In genomic region chr19:47247791-47248190, GRCm38 (mm10) we compare ENCODE assay signal across 15 mouse cellular contexts.
DNase-seq lines count a peak whose midpoint lies in the region; ATAC-seq and TF ChIP-seq lines count a peak whose summit lies in the region.
"Had no signal": no experiment of that assay in that cellular context is flagged by ENCODE, and none has a peak within 500 bp of the region (broad histone marks: within the 10 kb centered on the region; RNA-seq: fewer than 3 reads in every experiment).

No protein-coding gene starts in this region.

- H3K9ac ChIP-seq in intestine, embryonic 14.5 days (ENCODE audit: low read length): no peak overlapping the region
- peak overlapping the region; percentile 16; the same call in 1 of the 2 replicates for H3K9ac ChIP-seq in lung, embryonic 14.5 days
- H3K9ac ChIP-seq: limb, embryonic 13.5 days had no signal

- peak; percentile 28 for DNase-seq in cerebellum, adult 9-11 months
- DNase-seq in cerebellum, adult 9-10 months: no peak
- DNase-seq in intestine, embryonic 14.5 days (ENCODE audit: low spot score): peak; percentile 70
- peak; percentile 80 to 87 for DNase-seq in kidney, postnatal 25 days
- DNase-seq in lung, embryonic 14.5 days: peak; percentile 78
- DNase-seq in T-cell, adult 2 months (ENCODE audit: low spot score): no peak
- no peak for DNase-seq in gastrocnemius, postnatal 25 days
- DNase-seq: cerebellum, postnatal 25 days; gastrocnemius, postnatal 14 days; heart, postnatal 10 days had no signal

- no peak for TF ChIP-seq CTCF in lung, embryonic 14.5 days (IDR thresholded peaks at IDR 0.05; ENCODE audit: low read depth)

- peak overlapping the region; percentile 43; the same call in 1 of the 2 replicates for H3K27ac ChIP-seq in intestine, embryonic 14.5 days (ENCODE audit: low read depth)
- peak overlapping the region; percentile 36; the same call in 1 of the 2 replicates for H3K27ac ChIP-seq in lung, embryonic 14.5 days (ENCODE audit: low read depth)
- H3K27ac ChIP-seq: limb, embryonic 13.5 days had no signal

- H3K27me3 ChIP-seq in intestine, embryonic 14.5 days (replicated peaks; ENCODE audit: control insufficient read depth, insufficient read depth, low read length): peaks cover 13% of the 10 kb centered on the region
- peaks cover 18% of the 10 kb centered on the region for H3K27me3 ChIP-seq in lung, embryonic 14.5 days (ENCODE audit: insufficient read depth, low read length)

- H3K36me3 ChIP-seq in intestine, embryonic 14.5 days (ENCODE audit: control insufficient read depth, insufficient read depth, low read length): no peaks in the 10 kb centered on the region
- no peaks in the 10 kb centered on the region for H3K36me3 ChIP-seq in lung, embryonic 14.5 days (ENCODE audit: insufficient read depth)
- H3K36me3 ChIP-seq: G1E; limb, embryonic 13.5 days had no signal

- no peaks in the 10 kb centered on the region for H3K9me3 ChIP-seq in intestine, embryonic 14.5 days (ENCODE audit: control insufficient read depth, low read length)
- no peaks in the 10 kb centered on the region for H3K9me3 ChIP-seq in lung, embryonic 14.5 days (ENCODE audit: low read depth, low read length)
- H3K9me3 ChIP-seq: G1E; limb, embryonic 13.5 days had no signal

- H3K4me2 ChIP-seq in intestine, embryonic 14.5 days (ENCODE audit: low read length): peak overlapping the region; percentile 18; the same call in 1 of the 2 replicates
- no peak overlapping the region for H3K4me2 ChIP-seq in lung, embryonic 14.5 days
- H3K4me2 ChIP-seq: limb, embryonic 13.5 days had no signal

- H3K4me3 ChIP-seq in intestine, embryonic 14.5 days (ENCODE audit: low read depth, low read length): no peak overlapping the region
- no peak overlapping the region for H3K4me3 ChIP-seq in lung, embryonic 14.5 days (ENCODE audit: low read depth, low read length)
- H3K4me3 ChIP-seq: limb, embryonic 13.5 days had no signal

- peaks cover 25% of the 10 kb centered on the region for H3K4me1 ChIP-seq in intestine, embryonic 14.5 days (replicated peaks; ENCODE audit: control insufficient read depth, insufficient read depth, low read length)
- H3K4me1 ChIP-seq in lung, embryonic 14.5 days (ENCODE audit: insufficient read depth): peaks cover 7% of the 10 kb centered on the region

- WGBS in intestine, embryonic 14.5 days: 9% methylated on average over 11 of the region's 11 CpGs
- 16% methylated on average over 11 of the region's 11 CpGs for WGBS in lung, embryonic 14.5 days

- ATAC-seq in intestine, embryonic 14.5 days (replicated peaks; ENCODE audit: low FRiP score, low TSS enrichment, low read depth): peak; percentile 26
- peak; percentile 70 for ATAC-seq in lung, embryonic 14.5 days (ENCODE audit: insufficient read depth)
- no peak for ATAC-seq in monocyte, adult 5-6 weeks (replicated peaks; ENCODE audit: insufficient number of reproducible peaks, low FRiP score, low TSS enrichment, poor library complexity, severe bottlenecking)
- ATAC-seq: inflammation-experienced regulatory T-cells, adult 6 months; midbrain, embryonic 16.5 days had no signal

Comparison
In these comparisons a context has a peak if more than half of its experiments do, and no peak if none do; other contexts are left out.
1. DNase-seq: peak in cerebellum, adult 9-11 months (single experiment), intestine, embryonic 14.5 days (single experiment), kidney, postnatal 25 days (2 of 2) and lung, embryonic 14.5 days (single experiment); none in cerebellum, adult 9-10 months (single experiment), T-cell, adult 2 months (single experiment) and gastrocnemius, postnatal 25 days (single experiment).